In the genomic region with DNA sequence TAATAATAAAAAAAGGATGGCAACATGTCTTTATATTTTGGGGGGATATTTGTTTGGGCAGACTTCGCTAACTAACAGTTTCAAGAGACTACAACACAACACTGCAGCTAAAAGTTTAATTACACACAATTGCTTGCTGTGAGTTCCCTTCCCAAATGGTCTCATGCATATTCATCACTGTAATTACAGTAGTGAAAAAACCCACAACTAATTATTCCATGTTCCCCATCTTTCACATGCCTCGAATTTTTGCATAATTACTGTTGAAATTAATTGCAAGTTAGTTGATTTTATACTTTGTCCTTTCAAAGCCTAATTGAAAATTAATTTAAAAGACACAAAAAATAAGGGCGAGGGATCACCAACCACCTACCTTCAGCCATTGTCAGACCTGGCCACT, we compare ENCODE assay signal across 27 mouse cellular contexts.
DNase-seq lines count a peak whose midpoint lies in the region; ATAC-seq and TF ChIP-seq lines count a peak whose summit lies in the region.
"Had no signal": no experiment of that assay in that cellular context is flagged by ENCODE, and none has a peak within 500 bp of the region (broad histone marks: within the 10 kb centered on the region; RNA-seq: fewer than 3 reads in every experiment).

No protein-coding gene starts in this region.

- H3K4me3 ChIP-seq in forebrain, embryonic 14.5 days (ENCODE audit: low read depth, low read length) = no peak overlapping the region
- no peak overlapping the region for H3K4me3 ChIP-seq in forebrain, postnatal 0 days (ENCODE audit: low read depth, low read length)
- H3K4me3 ChIP-seq in midbrain, embryonic 13.5 days (replicated peaks) = no peak overlapping the region
- H3K4me3 ChIP-seq: embryonic facial prominence, embryonic 12.5 days; embryonic facial prominence, embryonic 15.5 days; gastrocnemius, adult 2 months; heart, embryonic 12.5 days; heart, embryonic 15.5 days; hindbrain, embryonic 10.5 days; hindbrain, embryonic 13.5 days; intestine, embryonic 15.5 days had no signal

- H3K9ac ChIP-seq in forebrain, embryonic 14.5 days (ENCODE audit: low read length) = no peak overlapping the region
- no peak overlapping the region for H3K9ac ChIP-seq in forebrain, postnatal 0 days
- no peak overlapping the region for H3K9ac ChIP-seq in midbrain, embryonic 13.5 days (replicated peaks)
- H3K9ac ChIP-seq: embryonic facial prominence, embryonic 12.5 days; embryonic facial prominence, embryonic 15.5 days; heart, embryonic 12.5 days; heart, embryonic 15.5 days; hindbrain, embryonic 13.5 days; intestine, embryonic 15.5 days had no signal

- 8% methylated on average over 3 of the region's 3 CpGs for WGBS in forebrain, embryonic 14.5 days
- 25% methylated on average over 3 of the region's 3 CpGs for WGBS in forebrain, postnatal 0 days
- 79% methylated on average over 3 of the region's 3 CpGs for WGBS in midbrain, embryonic 13.5 days

- no peaks in the 10 kb centered on the region for H3K9me3 ChIP-seq in forebrain, embryonic 14.5 days (replicated peaks; ENCODE audit: control insufficient read depth, low read length)
- no peaks in the 10 kb centered on the region for H3K9me3 ChIP-seq in forebrain, postnatal 0 days (ENCODE audit: low read length)
- no peaks in the 10 kb centered on the region for H3K9me3 ChIP-seq in midbrain, embryonic 13.5 days
- H3K9me3 ChIP-seq: embryonic facial prominence, embryonic 12.5 days; embryonic facial prominence, embryonic 15.5 days; heart, embryonic 12.5 days; heart, embryonic 15.5 days; hindbrain, embryonic 10.5 days; hindbrain, embryonic 13.5 days; intestine, embryonic 15.5 days had no signal

- DNase-seq in Muller cell, postnatal 12 days (ENCODE audit: inconsistent ontology term) = peak; percentile 85
- DNase-seq in brain, embryonic 14.5 days (ENCODE audit: low read depth) = peak; percentile 86
- DNase-seq in forebrain, embryonic 14.5 days (ENCODE audit: low spot score) = peak; percentile 81
- DNase-seq in forebrain, postnatal 0 days = no peak
- DNase-seq in urinary bladder, postnatal 4 days (ENCODE audit: low spot score in 2 of 2) = no peak
- DNase-seq: adrenal gland, adult 8-10 months; adrenal gland, postnatal 25 days; cerebellum, adult 11 months; cerebellum, adult 2 months; cerebellum, adult 9-11 months; cerebellum, postnatal 25 days; gastrocnemius, adult 2 months; gastrocnemius, postnatal 14 days; heart, adult 11 months; heart, postnatal 10 days; heart, postnatal 36 days; kidney, adult 11 months had no signal

- H3K36me3 ChIP-seq in forebrain, embryonic 14.5 days (ENCODE audit: control insufficient read depth, insufficient read depth, low read length) = no peaks in the 10 kb centered on the region
- H3K36me3 ChIP-seq in forebrain, postnatal 0 days (ENCODE audit: insufficient read depth) = no peaks in the 10 kb centered on the region
- no peaks in the 10 kb centered on the region for H3K36me3 ChIP-seq in midbrain, embryonic 13.5 days
- H3K36me3 ChIP-seq: embryonic facial prominence, embryonic 12.5 days; embryonic facial prominence, embryonic 15.5 days; heart, embryonic 12.5 days; heart, embryonic 15.5 days; hindbrain, embryonic 13.5 days; intestine, embryonic 15.5 days had no signal

- TF ChIP-seq CTCF in brain, embryonic 14.5 days (IDR thresholded peaks at IDR 0.05; ENCODE audit: borderline replicate concordance, extremely low read depth, insufficient read depth, insufficient read length) = no peak
- no peak for TF ChIP-seq CTCF in forebrain, postnatal 0 days (IDR thresholded peaks at IDR 0.05; ENCODE audit: low read depth)

- no peak overlapping the region for H3K4me2 ChIP-seq in forebrain, embryonic 14.5 days (ENCODE audit: low read length)
- H3K4me2 ChIP-seq in forebrain, postnatal 0 days (ENCODE audit: low read depth) = no peak overlapping the region
- no peak overlapping the region for H3K4me2 ChIP-seq in midbrain, embryonic 13.5 days (replicated peaks)
- H3K4me2 ChIP-seq: embryonic facial prominence, embryonic 12.5 days; embryonic facial prominence, embryonic 15.5 days; heart, embryonic 12.5 days; heart, embryonic 15.5 days; hindbrain, embryonic 13.5 days; intestine, embryonic 15.5 days had no signal

- TF ChIP-seq POLR2A in brain, embryonic 14.5 days (IDR thresholded peaks at IDR 0.05; ENCODE audit: borderline replicate concordance, extremely low read depth, insufficient read depth, insufficient read length, poor library complexity, severe bottlenecking) = no peak

- peak; percentile 63 for ATAC-seq in forebrain, embryonic 14.5 days
- peak; percentile 50; the same call in 1 of the 2 replicates for ATAC-seq in forebrain, postnatal 0 days
- no peak for ATAC-seq in midbrain, embryonic 13.5 days
- ATAC-seq: activated CD4-positive, CD25-positive, alpha-beta regulatory T cell, adult 4 months; CD4-positive, CD25-positive, alpha-beta regulatory T cell, adult 4 months; intestine, embryonic 15.5 days had no signal

- no peaks in the 10 kb centered on the region for H3K27me3 ChIP-seq in forebrain, embryonic 14.5 days (replicated peaks; ENCODE audit: control insufficient read depth, insufficient read depth, low read length)
- H3K27me3 ChIP-seq in forebrain, postnatal 0 days (ENCODE audit: insufficient read depth, low read length) = no peaks in the 10 kb centered on the region
- H3K27me3 ChIP-seq in midbrain, embryonic 13.5 days = no peaks in the 10 kb centered on the region
- H3K27me3 ChIP-seq: embryonic facial prominence, embryonic 12.5 days; embryonic facial prominence, embryonic 15.5 days; heart, embryonic 12.5 days; heart, embryonic 15.5 days; hindbrain, embryonic 13.5 days; intestine, embryonic 15.5 days had no signal

- peak overlapping the region; percentile 36; the same call in 1 of the 2 replicates for H3K27ac ChIP-seq in forebrain, embryonic 14.5 days (ENCODE audit: low read depth, low read length)
- H3K27ac ChIP-seq in forebrain, postnatal 0 days (ENCODE audit: low read depth, low read length) = no peak overlapping the region
- no peak overlapping the region for H3K27ac ChIP-seq in midbrain, embryonic 13.5 days
- H3K27ac ChIP-seq: embryonic facial prominence, embryonic 12.5 days; embryonic facial prominence, embryonic 15.5 days; gastrocnemius, adult 2 months; heart, embryonic 15.5 days; hindbrain, embryonic 10.5 days; hindbrain, embryonic 13.5 days; intestine, embryonic 15.5 days had no signal

- H3K4me1 ChIP-seq in forebrain, embryonic 14.5 days (ENCODE audit: control insufficient read depth, insufficient read depth, low read length) = peaks cover 65% of the 10 kb centered on the region
- peaks cover 14% of the 10 kb centered on the region for H3K4me1 ChIP-seq in forebrain, postnatal 0 days (ENCODE audit: insufficient read depth)
- H3K4me1 ChIP-seq in midbrain, embryonic 13.5 days (replicated peaks) = peaks cover 64% of the 10 kb centered on the region

Comparison
In these comparisons a context has a peak if more than half of its experiments do, and no peak if none do; other contexts are left out.
1. DNase-seq: peak in Muller cell, postnatal 12 days (single experiment), brain, embryonic 14.5 days (single experiment) and forebrain, embryonic 14.5 days (single experiment); none in forebrain, postnatal 0 days (single experiment) and urinary bladder, postnatal 4 days (0 of 2).